Mouse (Mus musculus): ENCODE measurements around the gene Gpcpd1. TPM values are rescaled to one million over a fixed set of nuclear protein-coding genes. Genes with fewer than 3 reads are reported as not detected.

The Gpcpd1 gene
- total RNA-seq, 2 experiments from 2014 or later, result 118 to 190 TPM

DNA sequence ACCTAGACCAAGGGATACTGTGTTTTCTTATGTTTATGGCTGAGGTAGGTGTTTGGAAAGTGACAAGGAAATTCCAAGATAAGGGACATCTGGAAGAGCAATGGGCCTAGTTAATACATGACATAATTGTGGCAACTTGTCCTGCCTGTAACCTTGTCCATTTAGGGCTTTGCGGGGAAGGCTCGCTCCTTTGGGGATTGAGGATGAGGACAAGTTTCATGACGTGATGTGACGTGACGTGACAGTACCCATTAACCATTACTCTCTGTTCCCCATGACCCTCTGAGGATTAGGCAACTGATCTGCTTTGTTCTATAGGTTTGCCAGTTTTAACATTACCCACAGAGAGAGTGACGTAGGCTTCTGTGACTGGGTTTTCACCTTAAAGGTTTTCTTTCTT, 81.7 kb downstream of the Gpcpd1 start:
- intact Hi-C loops (cut with DNase I), result no loop called here
- no peak for DNase-seq

DNA sequence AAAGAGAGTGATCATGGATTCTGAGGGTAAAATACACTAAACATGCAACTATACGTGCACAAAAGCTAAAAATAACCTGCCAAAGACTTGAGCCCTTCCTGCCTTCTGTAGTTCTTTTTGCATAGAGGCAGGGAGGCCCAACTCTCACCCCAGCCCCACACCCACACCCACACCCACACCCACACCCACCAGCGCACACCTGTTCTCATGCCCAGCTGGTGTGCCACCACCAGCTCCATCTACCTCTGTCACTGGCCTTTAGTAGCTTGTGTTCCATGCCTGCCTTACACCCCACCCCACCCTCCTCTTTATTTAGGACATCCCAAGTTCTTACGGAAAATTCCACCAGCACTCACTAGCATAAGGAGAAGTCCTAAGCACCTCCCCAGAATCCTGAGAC, 89.2 kb downstream of the Gpcpd1 start:
- no peak for DNase-seq
- intact Hi-C loops (cut with DNase I), result no loop called here

DNA sequence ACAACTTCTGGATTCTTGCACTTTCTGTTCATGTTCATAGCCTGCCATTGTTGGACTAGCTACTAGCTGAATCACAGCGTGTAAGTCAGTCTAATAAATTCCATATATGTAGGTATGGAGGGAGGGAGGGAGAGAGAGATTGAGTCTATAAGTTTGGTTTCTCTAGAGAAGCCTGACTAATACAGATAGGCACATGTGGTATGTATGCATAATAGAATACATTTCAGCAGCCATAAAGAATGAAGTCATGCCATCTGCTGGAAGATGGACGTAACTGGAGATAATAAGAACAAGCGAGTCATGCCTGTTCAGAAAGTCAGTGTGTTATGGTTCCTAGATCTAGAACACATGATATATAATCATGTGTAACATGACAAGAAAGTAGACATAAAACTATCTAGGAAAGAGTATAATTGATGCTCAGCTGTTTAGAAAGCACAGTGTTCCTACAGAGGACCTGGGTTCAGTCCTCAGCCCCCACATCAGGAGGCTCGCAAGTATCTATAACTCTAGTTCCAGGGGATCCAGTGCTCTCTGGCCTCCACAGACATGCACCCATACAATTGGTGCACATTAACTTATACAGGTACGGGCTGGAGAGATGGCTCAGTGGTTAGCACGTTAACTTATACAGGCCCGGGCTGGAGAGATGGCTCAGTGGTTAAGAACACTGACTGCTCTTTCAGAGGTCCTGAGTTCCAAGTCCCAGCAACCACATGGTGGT, 90.0 kb downstream of the Gpcpd1 start:
- DNase-seq, result no peak

GRCm38 (mm10) chr2:132493184-132493583, 94.3 kb downstream of the Gpcpd1 start:
- no peak for DNase-seq
- intact Hi-C loops (cut with DNase I), result no loop called here

More for the DNA sequence above, 90.0 kb downstream of the Gpcpd1 start:
- intact Hi-C loops (cut with DNase I), result no loop called here

DNA sequence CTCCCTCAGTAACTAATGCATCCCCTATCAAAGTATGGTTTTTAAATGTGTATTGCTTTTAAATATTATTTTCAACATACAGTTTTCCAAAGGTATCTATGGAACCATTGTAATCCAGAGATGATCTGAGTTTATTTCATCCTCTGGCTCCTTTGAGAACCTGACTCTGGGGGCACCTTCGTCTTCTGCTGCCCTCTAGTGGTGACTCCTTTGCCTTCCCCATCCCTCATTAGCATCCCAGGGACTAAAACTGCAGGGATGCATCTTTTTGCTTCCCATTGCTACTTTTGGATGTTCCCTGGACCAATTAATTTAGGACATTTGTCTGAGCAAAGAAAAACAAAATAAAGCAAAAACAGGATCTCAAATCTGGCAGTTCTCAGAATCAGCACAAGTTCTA, 102.1 kb downstream of the Gpcpd1 start:
- intact Hi-C loops (cut with DNase I), result loop anchor here (1.0 to 2.0 kb wide), 3 partner anchors 96 to 223 kb away; partner anchors contain the start of gene Cds2
- DNase-seq, result peak; percentile 59 to 74

GRCm38 (mm10) chr2:132481547-132481946, 106.0 kb downstream of the Gpcpd1 start:
- DNase-seq, result no peak
- intact Hi-C loops (cut with DNase I), result no loop called here

Other genes with a start within 250 kb of the Gpcpd1 start
- gene Prokr2, start 202.3 kb downstream of the Gpcpd1 start, total RNA-seq (2021), result under 1 TPM in 1 of 2 experiments, not detected in 1; 0.15 TPM
- 10 to 100 TPM in 1 of 2 experiments, 1 to 10 TPM in 1; 8.7 to 18.3 TPM for gene Shld1, start 99.2 kb upstream of the Gpcpd1 start, total RNA-seq (2021)
- gene Chgb, start 193.5 kb upstream of the Gpcpd1 start, total RNA-seq (2021), result under 1 TPM; 0.42 to 0.50 TPM
- gene Trmt6, start 228.3 kb upstream of the Gpcpd1 start, total RNA-seq (2021), result 10 to 100 TPM; 11.2 to 13.6 TPM
- gene Mcm8, start 228.4 kb upstream of the Gpcpd1 start, total RNA-seq (2021), result 1 to 10 TPM; 2.9 to 3.7 TPM

Measured in heart, postnatal 10 days (tissue).